Mouse (Mus musculus): Measurements from ENCODE around the gene Cmah.

- TF ChIP-seq POLR2A (IDR thresholded peaks at IDR 0.05; ENCODE audit: borderline replicate concordance, low read depth, low read length) (no peak), CTCF (IDR thresholded peaks at IDR 0.05; ENCODE audit: low read depth, low read length) (no peak)
Measured at GRCm38 (mm10) chr13:24488526-24489070, 161.4 kb downstream of the Cmah start.
